Mouse (Mus musculus) CH12.LX (cell line): ENCODE data around the gene Prss42. TPM values are rescaled to one million over a fixed set of nuclear protein-coding genes. Genes with fewer than 3 reads are reported as not detected.

Source experiments
- DNase-seq: peaks from one replicate; pipeline ENCODE4 v3.0.0-alpha.2; 2013; ENCODE audit errors: extremely low read depth
- H3K27ac ChIP-seq: 2 replicates; pipeline ENCODE4 v1.5.1; 2012; ENCODE audit warnings: low read depth, mild to moderate bottlenecking, control low read depth, moderate library complexity; ENCODE audit not compliant: insufficient read depth
- H3K27me3 ChIP-seq: replicated peaks from 2 replicates; pipeline ENCODE3; 2012; ENCODE audit warnings: inconsistent platforms
- H3K36me3 ChIP-seq, 2 experiments: replicated peaks in 1 of 2; 2 replicates each; pipeline versions ENCODE3 to v1.6.1; 2012; ENCODE audit warnings: inconsistent platforms in 1 of 2, low read length in 1 of 2, mild to moderate bottlenecking in 1 of 2, mixed read lengths in 1 of 2, moderate library complexity in 1 of 2; ENCODE audit not compliant: control insufficient read depth in 1 of 2, insufficient read depth in 1 of 2
- H3K4me1 ChIP-seq, 2 experiments: 2 replicates each; pipeline ENCODE4 v1.6.1; 2012; ENCODE audit warnings: inconsistent platforms in 1 of 2, moderate library complexity in 1 of 2; ENCODE audit not compliant: insufficient read depth in 2 of 2, control insufficient read depth in 1 of 2
- H3K4me2 ChIP-seq: 2 replicates; pipeline ENCODE4 v1.6.1; 2012; ENCODE audit warnings: low read depth, mild to moderate bottlenecking, control low read depth; ENCODE audit not compliant: poor library complexity, insufficient read depth, severe bottlenecking
- H3K4me3 ChIP-seq, 3 experiments: fragments of 150-350 bp in 1 of 3; sonication (generic) in 1 of 3; replicated peaks in 1 of 3; 2 replicates each; pipeline versions ENCODE3 to v1.5.1; 2011 to 2012; ENCODE audit warnings: low read depth in 2 of 3, low read length in 2 of 3, mild to moderate bottlenecking in 2 of 3, moderate library complexity in 2 of 3, control low read depth in 1 of 3, improper control_type of control experiment in 1 of 3, inconsistent platforms in 1 of 3, mixed read lengths in 1 of 3; ENCODE audit not compliant: poor library complexity in 1 of 3
- H3K79me2 ChIP-seq: replicated peaks from 2 replicates; pipeline ENCODE4 v1.6.1; 2012; ENCODE audit warnings: mild to moderate bottlenecking, moderate library complexity; ENCODE audit not compliant: control insufficient read depth, poor library complexity, insufficient read depth, severe bottlenecking; ENCODE audit errors: extremely low read depth
- H3K9ac ChIP-seq: 2 replicates; pipeline ENCODE4 v1.6.1; 2012; ENCODE audit warnings: low read depth, mild to moderate bottlenecking, control low read depth, moderate library complexity; ENCODE audit not compliant: insufficient read depth
- H3K9me3 ChIP-seq: replicated peaks from 2 replicates; pipeline ENCODE3; 2012; ENCODE audit warnings: low read length, inconsistent platforms, mixed read lengths
- CHD1 ChIP-seq: IDR thresholded peaks from 2 replicates; pipeline ENCODE4 v1.6.1; 2012; ENCODE audit warnings: low read depth, low read length, improper control_type of control experiment, inconsistent platforms
- CHD2 ChIP-seq: IDR thresholded peaks from 2 replicates; pipeline ENCODE4 v1.6.1; 2011; ENCODE audit warnings: low read length, improper control_type of control experiment
- CTCF ChIP-seq, 2 experiments: IDR thresholded peaks in 1 of 2; conservative IDR thresholded peaks in 1 of 2; 2 replicates each; pipeline ENCODE4 v1.5.1; 2011 to 2012; ENCODE audit warnings: low read depth in 2 of 2, low read length in 2 of 2, improper control_type of control experiment in 1 of 2, inconsistent platforms in 1 of 2, mild to moderate bottlenecking in 1 of 2, moderate library complexity in 1 of 2
- E2F4 ChIP-seq: IDR thresholded peaks from 2 replicates; pipeline ENCODE4 v1.6.1; 2011; ENCODE audit warnings: low read depth, low read length, improper control_type of control experiment; ENCODE audit not compliant: insufficient replicate concordance
- ETS1 ChIP-seq: conservative IDR thresholded peaks from 2 replicates; pipeline ENCODE4 v1.6.1; 2012; ENCODE audit warnings: low read depth, mild to moderate bottlenecking, inconsistent platforms, low read length, improper control_type of control experiment, moderate library complexity
- JUN ChIP-seq: IDR thresholded peaks from 2 replicates; pipeline ENCODE4 v1.6.1; 2011; ENCODE audit warnings: low read depth, mild to moderate bottlenecking, low read length, improper control_type of control experiment, moderate library complexity; ENCODE audit not compliant: insufficient read depth
- KAT2A ChIP-seq: IDR thresholded peaks from 2 replicates; pipeline ENCODE4 v1.6.1; 2012; ENCODE audit warnings: low read length, improper control_type of control experiment, inconsistent platforms; ENCODE audit not compliant: insufficient replicate concordance
- MAX ChIP-seq: IDR thresholded peaks from 2 replicates; pipeline ENCODE4 v1.6.1; 2011; ENCODE audit warnings: low read length, improper control_type of control experiment
- MEF2A ChIP-seq: IDR thresholded peaks from 2 replicates; pipeline ENCODE4 v1.6.1; 2014; ENCODE audit warnings: low read depth, mild to moderate bottlenecking, inconsistent platforms, low read length, improper control_type of control experiment, borderline replicate concordance
- NELFE ChIP-seq: IDR thresholded peaks from 2 replicates; pipeline ENCODE4 v1.6.1; 2011; ENCODE audit warnings: low read depth, low read length, improper control_type of control experiment
- POLR2AphosphoS2 ChIP-seq: IDR thresholded peaks from 2 replicates; pipeline ENCODE4 v1.6.1; 2011; ENCODE audit warnings: low read depth, low read length, improper control_type of control experiment
- RAD21 ChIP-seq: IDR thresholded peaks from 2 replicates; pipeline ENCODE4 v1.6.1; 2011; ENCODE audit warnings: low read depth, mild to moderate bottlenecking, low read length, improper control_type of control experiment, moderate library complexity
- RCOR1 ChIP-seq: conservative IDR thresholded peaks from 2 replicates; pipeline ENCODE4 v1.6.1; 2012; ENCODE audit warnings: low read depth, mild to moderate bottlenecking, inconsistent platforms, low read length, improper control_type of control experiment
- SIN3A ChIP-seq: IDR thresholded peaks from 2 replicates; pipeline ENCODE4 v1.6.1; 2012; ENCODE audit warnings: low read length, improper control_type of control experiment, inconsistent platforms
- SMC3 ChIP-seq: IDR thresholded peaks from 2 replicates; pipeline ENCODE4 v1.6.1; 2011; ENCODE audit warnings: low read depth, low read length, improper control_type of control experiment
- TBP ChIP-seq: conservative IDR thresholded peaks from 2 replicates; pipeline ENCODE4 v1.6.1; 2011; ENCODE audit warnings: low read depth, low read length, improper control_type of control experiment
- TCF12 ChIP-seq: IDR thresholded peaks from 2 replicates; pipeline ENCODE4 v1.6.1; 2014; ENCODE audit warnings: low read depth, mild to moderate bottlenecking, inconsistent platforms, low read length, improper control_type of control experiment
- UBTF ChIP-seq: IDR thresholded peaks from 2 replicates; pipeline ENCODE4 v1.6.1; 2012; ENCODE audit warnings: low read depth, mild to moderate bottlenecking, inconsistent platforms, low read length, improper control_type of control experiment, moderate library complexity
- USF2 ChIP-seq: conservative IDR thresholded peaks from 2 replicates; pipeline ENCODE4 v1.6.1; 2011; ENCODE audit warnings: low read depth, low read length, improper control_type of control experiment
- dilution Hi-C: fragments of 300-500 bp; cut with MboI; formaldehyde crosslinking; loops from 2 replicates; pipeline ENCODE4 v1.14.3; 2020; ENCODE audit warnings: low sequenced_read_pairs; ENCODE audit not compliant: extremely low pct_unique_long_range_greater_than_20kb, extremely low pct_ligation_motif_present
- in situ Hi-C: fragments of 300-500 bp; cut with MboI; formaldehyde crosslinking; loops from 3 replicates; pipeline ENCODE4 v1.14.3; 2019; ENCODE audit warnings: low sequenced_read_pairs, low pct_ligation_motif_present, low pct_unique_long_range_greater_than_20kb, mixed read lengths
- polyA plus RNA-seq: library from polyadenylated mRNA; unstranded; fragments of >175 nt; gene quantifications from 2 replicates; pipeline ENCODE4 v1.2.1, GENCODE M21; 2012; ENCODE audit warnings: low read depth; ENCODE audit not compliant: insufficient read length
- total RNA-seq, 2 experiments: library from RNA; depleted of rRNA; stranded (reverse); fragments of 300-350 nt in 1 of 2; fragments of >200 nt in 1 of 2; gene quantifications; 2 replicates each; pipeline ENCODE4 v1.2.3; 2012 to 2014

Gene Prss42
- total and polyA plus RNA-seq, 3 experiments: 0.34 to 1.1 TPM; not detected in 1

DNA sequence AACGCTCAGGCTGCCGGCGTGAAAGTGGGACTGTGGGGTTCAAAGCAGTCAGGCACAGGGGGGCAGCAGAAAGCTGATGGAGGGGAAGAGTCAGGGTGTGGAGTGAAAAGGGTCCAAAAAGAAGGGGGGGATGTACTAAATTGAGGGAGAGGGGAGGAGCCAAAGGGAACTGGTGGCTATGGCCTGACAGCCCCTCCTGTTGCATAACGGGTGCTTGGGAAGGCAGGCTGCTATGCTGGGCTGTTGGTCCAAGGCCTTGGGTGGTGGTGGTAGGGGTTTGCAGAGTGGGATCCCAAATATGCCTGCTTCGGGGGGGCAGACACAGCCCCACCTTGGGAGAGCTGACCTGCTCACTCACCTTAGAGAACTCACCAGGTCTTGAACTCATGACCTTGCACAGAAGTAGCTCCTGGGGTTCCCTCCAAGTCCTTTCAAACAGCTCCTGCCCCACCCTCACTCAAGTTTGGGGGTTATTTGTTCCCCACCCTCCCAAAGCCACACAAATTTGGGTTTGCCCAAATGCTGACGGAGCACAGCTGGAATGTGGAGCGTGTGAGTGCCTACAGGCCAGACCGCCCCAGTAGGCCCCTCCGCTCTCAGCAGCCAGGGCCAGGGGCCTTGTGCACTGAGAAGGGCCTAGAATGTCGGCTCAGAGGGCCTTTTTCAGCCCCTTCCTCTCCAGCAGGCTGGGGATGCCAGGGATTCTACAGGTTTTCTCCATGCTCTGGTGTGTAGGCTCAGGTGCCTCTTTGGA is 22.5 kb upstream of the Prss42 start (continued):
- TF ChIP-seq KAT2A: no peak
- TF ChIP-seq CHD1: no peak
- TF ChIP-seq MEF2A: no peak
- no peak for TF ChIP-seq RCOR1

DNA sequence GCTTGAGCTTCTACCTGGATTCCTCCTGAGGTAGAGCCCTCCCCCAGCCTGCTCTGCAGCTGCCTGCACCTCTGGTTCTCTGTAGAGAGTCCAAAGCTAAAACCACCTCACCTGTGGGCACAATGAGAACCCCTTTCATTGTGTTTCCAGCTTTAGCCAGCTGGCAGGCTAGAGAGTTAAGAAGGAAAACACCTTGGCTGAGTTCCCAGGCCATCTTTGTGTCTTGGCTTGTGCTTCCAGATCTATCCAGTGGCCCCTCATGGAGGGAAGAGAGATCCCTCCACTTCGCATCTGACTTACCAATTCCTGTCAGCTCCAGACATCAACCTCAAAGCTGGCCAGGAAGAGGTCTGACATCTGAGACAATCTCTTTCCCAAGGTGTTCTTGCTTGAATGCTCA is 19.9 kb upstream of the Prss42 start:
- Histone ChIP-seq H3K4me3 (no peak overlapping the region), H3K27me3 (peaks cover 53% of the 10 kb centered on the region), H3K9me3 (no peaks in the 10 kb centered on the region), H3K36me3 (no peaks in the 10 kb centered on the region), H3K27ac (no peak overlapping the region), H3K9ac (no peak overlapping the region), H3K4me2 (no peak overlapping the region), H3K79me2 (no peaks in the 10 kb centered on the region), H3K4me1 (peaks cover 4 to 21% of the 10 kb centered on the region in 2 experiments; a peak in 3 of 4 replicates)
- TF ChIP-seq USF2 (no peak), SIN3A (no peak), SMC3 (no peak), MAX (no peak), UBTF (no peak), CHD2 (no peak), TBP (no peak), CTCF (conservative IDR thresholded peaks at IDR 0.05 in 1 of 2, IDR thresholded peaks at IDR 0.05 in 1 of 2; ENCODE audit: low read depth in 2 of 2, low read length in 2 of 2) (no peak), NELFE (no peak), TCF12 (no peak), JUN (no peak), POLR2AphosphoS2 (no peak), E2F4 (no peak), ETS1 (no peak), CHD1 (no peak)
- dilution Hi-C loops: no loop called here
- no peak for DNase-seq
- in situ Hi-C loops: no loop called here

DNA sequence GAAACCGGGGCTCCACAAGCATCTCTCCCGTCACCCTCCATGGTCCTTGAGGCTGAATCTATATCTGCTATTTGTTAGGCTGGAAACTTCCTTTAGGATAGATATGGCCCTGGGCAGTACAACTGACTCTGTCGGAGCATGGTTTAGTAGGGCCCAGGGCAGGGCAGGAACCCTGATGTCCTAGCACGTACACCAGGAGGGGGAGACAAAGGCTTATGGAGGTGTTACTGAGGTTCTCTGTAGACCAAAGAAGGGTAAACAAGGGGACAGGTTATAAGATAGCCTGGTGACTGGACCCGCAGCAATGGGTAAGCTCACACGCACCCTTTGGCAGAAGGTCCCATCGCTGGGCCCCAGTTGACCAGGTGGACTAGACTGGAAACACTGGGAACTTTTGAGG is 19.4 kb upstream of the Prss42 start:
- Histone ChIP-seq H3K36me3 (no peaks in the 10 kb centered on the region), H3K4me2 (no peak overlapping the region), H3K9ac (no peak overlapping the region), H3K9me3 (no peaks in the 10 kb centered on the region), H3K79me2 (no peaks in the 10 kb centered on the region), H3K4me3 (no peak overlapping the region), H3K27ac (no peak overlapping the region), H3K27me3 (peaks cover 50% of the 10 kb centered on the region), H3K4me1 (peaks cover 3 to 23% of the 10 kb centered on the region in 2 experiments; a peak in 3 of 4 replicates)
- peak; percentile 61 for TF ChIP-seq RAD21
- peak; percentile 69 for TF ChIP-seq SMC3
- TF ChIP-seq CTCF (conservative IDR thresholded peaks at IDR 0.05 in 1 of 2, IDR thresholded peaks at IDR 0.05 in 1 of 2; ENCODE audit: low read depth in 2 of 2, low read length in 2 of 2): peak in 1 of 2 experiments; percentile 64; a peak in 2 of 4 replicates
- no peak for TF ChIP-seq UBTF
- dilution Hi-C loops: no loop called here
- in situ Hi-C loops: no loop called here
- DNase-seq: no peak
